Mouse (Mus musculus) layer of hippocampus, adult 18-20 months (tissue): ENCODE measurements around the gene Nkain1. TPM values are rescaled to one million over a fixed set of nuclear protein-coding genes. Genes with fewer than 3 reads are reported as not detected.

Source experiments
- DNase-seq, 2 experiments: peaks; one replicate each; pipeline ENCODE4 v3.0.0; 2022; ENCODE audit warnings: low spot score in 2 of 2
- total RNA-seq, 2 experiments: library from RNA; stranded (reverse); gene quantifications; 2 replicates each; pipeline ENCODE4 v1.2.3; 2021

Nkain1 gene
- total RNA-seq, 2 experiments from 2014 or later = 35.5 to 37.1 TPM

- no peak for DNase-seq
These were observed 21.5 kb downstream of the Nkain1 start for GRCm38 (mm10) chr4:130552312-130553120.

DNA sequence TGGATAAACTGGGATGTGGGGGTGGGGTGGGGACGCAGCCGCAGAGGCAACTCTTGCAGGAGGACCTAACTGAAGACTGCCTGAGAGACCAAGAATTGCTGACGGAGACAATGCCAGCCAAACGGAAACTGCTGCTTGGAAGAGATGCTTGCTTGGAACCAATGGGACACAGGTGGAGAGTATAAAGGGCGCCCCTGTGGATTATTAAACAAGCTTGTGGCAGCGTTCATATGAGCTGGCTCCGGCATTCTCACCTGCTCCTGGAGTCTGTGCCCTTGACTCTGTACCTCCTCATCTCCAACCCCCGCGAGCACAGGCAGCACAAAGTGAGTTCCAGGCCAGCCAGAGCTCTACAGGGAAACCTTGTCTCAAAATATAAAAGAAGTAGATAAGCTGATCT, 23.5 kb downstream of the Nkain1 start:
- no peak for DNase-seq

DNA sequence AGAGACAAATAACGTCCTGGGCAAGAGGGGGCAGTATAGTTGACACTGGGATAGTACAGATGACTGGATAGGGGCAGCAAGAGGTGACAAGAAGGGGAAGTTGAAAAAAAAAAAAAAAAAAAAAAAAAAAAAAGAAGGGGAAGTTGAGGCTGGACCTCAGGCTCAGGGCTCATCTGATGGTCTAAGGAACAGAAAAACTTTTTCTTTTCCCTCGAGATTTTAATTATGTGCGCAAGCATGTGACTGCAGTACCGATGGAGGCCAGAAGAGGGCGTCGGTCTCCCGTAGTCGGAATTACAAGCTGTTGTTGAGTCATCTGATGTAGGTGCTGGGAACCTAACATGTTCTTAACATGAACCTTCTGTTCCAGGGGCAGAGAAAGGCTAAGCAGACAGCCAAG, 24.8 kb downstream of the Nkain1 start:
- DNase-seq = no peak

DNA sequence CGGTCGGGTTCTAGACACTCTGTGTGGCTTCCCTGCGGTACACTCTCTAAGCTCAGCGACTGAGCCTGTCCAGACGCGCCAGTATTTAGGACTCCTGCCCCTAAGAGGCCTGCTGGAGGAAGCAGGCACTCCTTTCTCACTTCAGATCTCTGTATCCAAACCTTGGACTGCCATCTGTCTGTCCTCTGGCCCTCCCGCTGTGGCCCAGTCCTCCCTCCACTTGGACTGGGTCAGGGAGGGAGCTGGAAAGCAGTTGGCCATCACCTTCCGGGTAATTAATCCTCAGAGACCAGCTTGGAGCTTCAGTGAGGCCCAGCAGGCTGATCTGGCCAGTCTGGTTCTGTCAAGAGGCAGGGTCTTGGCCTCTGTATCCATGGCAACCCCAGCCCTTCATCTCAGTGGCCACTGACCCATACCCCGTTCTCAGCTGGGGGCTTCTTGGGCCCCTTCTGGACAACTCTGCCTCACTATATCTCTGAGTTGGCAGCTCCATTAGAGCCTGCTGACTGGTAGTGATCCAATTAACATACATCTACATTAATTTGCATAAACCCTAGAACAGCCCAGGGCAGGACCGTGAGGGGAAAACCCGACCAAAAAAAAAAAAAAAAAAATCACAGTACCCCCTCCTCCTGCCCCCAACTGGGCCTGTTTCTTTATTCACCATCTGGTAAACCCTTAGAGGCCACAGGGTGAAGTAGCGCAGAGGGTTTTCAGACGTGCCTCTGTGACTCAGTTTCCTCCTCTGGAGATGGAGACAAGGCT, 27.0 kb downstream of the Nkain1 start:
- no peak for DNase-seq

GRCm38 (mm10) chr4:130544392-130544791, 29.6 kb downstream of the Nkain1 start:
- DNase-seq = no peak

- DNase-seq = no peak
These were observed 30.9 kb downstream of the Nkain1 start for GRCm38 (mm10) chr4:130543121-130543520.

DNA sequence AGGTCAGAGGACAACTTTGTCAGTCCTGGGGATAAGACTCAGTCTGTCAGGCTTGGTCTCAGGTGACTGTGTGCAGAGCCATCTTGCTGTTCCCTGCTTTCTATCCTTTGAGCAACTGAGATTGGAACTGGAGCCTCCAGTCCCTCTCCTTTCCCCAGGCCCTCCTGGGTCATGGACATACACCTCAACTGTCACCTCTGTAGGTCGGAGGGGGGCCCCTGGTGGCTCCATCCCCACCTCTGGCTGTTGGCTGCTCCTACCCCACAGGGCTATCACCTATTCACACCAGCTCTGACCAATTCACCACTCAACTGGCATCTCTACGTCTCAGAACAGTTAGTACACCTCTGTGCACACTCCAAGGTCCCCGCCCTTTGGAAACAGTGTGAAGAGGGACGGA, 33.1 kb downstream of the Nkain1 start:
- DNase-seq = no peak

- DNase-seq = peak in 1 of 2 experiments; percentile 68
These were observed 34.3 kb downstream of the Nkain1 start for GRCm38 (mm10) chr4:130539706-130540105.

- no peak for DNase-seq
These were observed 34.9 kb downstream of the Nkain1 start for GRCm38 (mm10) chr4:130539053-130539452.

DNA sequence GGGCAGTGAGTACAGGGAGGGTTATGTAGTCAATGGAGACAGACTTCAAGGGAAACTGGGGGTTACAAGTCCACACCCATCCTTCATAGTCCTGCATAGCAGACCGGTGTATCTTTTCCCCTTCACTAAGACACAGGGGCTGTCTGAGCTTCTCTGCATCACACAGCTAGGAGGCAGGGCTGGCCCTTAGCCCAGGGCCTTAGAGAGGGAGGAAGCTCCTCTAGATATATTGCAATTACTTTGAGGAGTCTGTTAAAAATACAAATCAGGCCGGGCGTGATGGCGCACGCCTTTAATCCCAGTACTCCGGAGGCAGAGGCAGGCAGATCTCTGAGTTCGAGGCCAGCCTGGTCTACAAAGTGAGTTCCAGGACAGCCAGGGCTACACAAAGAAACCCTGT, 36.6 kb downstream of the Nkain1 start:
- DNase-seq = no peak

GRCm38 (mm10) chr4:130535789-130536188, 38.2 kb downstream of the Nkain1 start:
- DNase-seq = no peak

DNA sequence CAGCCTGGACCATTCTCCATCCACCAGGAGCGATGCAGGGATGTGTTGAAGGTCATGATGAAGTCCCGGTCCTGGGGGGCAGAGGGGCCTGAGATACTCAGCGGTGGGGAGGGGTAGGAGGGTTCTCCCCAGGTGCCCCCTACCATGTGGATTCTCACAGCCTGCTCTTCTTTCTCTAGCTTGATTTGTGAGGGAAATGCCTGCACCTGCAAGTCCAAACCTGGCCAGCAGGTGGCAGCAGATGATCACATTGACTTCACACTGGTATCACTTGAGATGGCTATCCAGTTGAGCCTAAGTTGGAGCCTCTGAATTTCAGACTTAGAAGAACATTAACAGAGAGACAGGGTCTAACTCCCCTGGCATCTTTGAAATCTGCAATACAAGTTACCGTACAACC, 40.0 kb downstream of the Nkain1 start:
- DNase-seq = peak; percentile 86 to 96

DNA sequence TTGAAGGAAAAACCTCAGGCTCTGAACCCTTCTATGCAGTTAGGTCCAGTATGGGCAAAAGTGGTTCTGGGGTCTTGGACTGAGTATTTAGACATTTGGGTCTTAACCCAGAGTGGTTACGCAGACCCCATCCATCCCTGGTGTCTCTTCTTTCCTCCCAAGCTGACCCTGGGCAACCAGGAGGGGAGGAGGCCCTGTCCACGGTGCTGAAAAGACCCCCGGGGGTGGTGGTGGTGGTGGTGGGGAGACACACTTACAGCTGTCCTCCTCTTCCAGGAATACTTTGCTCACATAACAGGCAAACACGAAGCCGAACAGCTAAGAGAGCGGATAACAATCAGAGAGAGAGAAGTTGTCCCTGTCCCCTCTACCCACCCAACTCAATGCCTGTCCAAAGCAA, 41.6 kb downstream of the Nkain1 start:
- DNase-seq = no peak

DNA sequence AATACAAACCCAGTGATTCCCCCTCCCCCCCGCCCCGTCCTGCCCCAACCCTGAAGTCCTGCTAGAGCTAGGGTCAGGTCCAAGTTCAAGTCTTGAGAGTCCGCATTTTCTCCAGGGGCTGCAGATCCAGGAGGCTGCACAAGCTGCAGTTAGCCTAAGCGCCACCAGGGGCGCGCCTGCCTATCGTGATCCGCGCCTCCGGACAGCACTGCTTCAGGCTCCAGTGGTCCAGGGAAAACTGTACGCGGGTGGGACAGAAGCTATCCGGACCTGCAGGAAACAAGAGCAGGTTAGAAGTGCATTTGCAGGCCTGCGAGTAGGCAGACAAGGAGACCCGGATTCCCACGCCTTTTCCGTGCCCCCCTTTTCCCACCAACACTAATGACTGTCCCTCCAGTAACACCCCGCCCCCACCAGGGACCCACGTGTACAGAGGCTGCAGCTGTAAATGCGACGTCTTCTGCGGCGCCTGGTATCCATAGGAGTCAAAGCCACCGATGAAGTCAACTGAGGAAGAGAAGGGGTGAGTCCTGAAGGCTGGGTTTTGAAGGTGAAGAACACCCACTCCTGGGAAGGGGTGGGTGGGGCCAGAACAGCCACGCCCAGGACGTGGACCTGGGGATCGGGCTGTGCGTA, 42.2 kb downstream of the Nkain1 start:
- peak; percentile 56 to 81 for DNase-seq

GRCm38 (mm10) chr4:130527804-130528203, 46.2 kb downstream of the Nkain1 start:
- DNase-seq = no peak

GRCm38 (mm10) chr4:130525041-130525440, 48.9 kb downstream of the Nkain1 start:
- no peak for DNase-seq

- no peak for DNase-seq
These were observed 52.5 kb downstream of the Nkain1 start for GRCm38 (mm10) chr4:130521466-130521865.

- DNase-seq = no peak
These were observed 53.5 kb downstream of the Nkain1 start for GRCm38 (mm10) chr4:130520482-130520851.

- DNase-seq = peak; percentile 87 to 90
These were observed 54.1 kb downstream of the Nkain1 start for GRCm38 (mm10) chr4:130519567-130520481.

DNA sequence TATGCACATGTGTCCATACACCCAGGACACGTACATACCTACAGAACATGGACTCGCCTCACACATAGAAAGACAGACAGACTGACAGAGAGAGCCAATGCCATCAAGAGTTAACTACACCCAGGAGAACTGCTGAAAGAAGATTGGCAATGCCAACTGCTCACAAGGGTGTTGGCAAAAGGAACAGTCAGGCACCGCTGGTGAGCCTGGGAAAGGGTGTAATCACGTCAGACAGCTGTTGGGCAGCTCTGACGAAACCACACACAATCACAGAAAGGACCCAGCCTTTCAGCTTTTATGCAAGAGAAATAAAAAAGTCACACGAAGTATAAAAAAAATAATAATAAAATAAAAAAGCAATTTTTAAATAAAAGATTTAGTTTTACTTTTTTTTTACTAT, 57.5 kb downstream of the Nkain1 start:
- no peak for DNase-seq
